Mouse (Mus musculus) heart, embryonic 14.5 days (tissue): Measurements from ENCODE around the gene Zic5. TPM values are rescaled to one million over a fixed set of nuclear protein-coding genes. Genes with fewer than 3 reads are reported as not detected.

Experiments used
- ATAC-seq: fragments of 200-750 bp; cut with Nextera tagmentation; 2 replicates; pipeline ENCODE4 v1.8.0; 2017; ENCODE audit warnings: low read depth, moderate TSS enrichment; ENCODE audit not compliant: insufficient number of reproducible peaks, insufficient read depth, low FRiP score
- H3K27ac ChIP-seq, 2 experiments: fragments of 200-500 bp in 1 of 2; fragments of 300-500 bp in 1 of 2; sonication (generic) in 1 of 2; replicated peaks in 1 of 2; 2 replicates each; pipeline ENCODE4 v1.5.1; 2012 to 2014; ENCODE audit warnings: low read depth in 2 of 2, low read length in 2 of 2, control low read depth in 1 of 2, mild to moderate bottlenecking in 1 of 2, mixed read lengths in 1 of 2; ENCODE audit not compliant: control insufficient read depth in 1 of 2, insufficient read depth in 1 of 2
- H3K27me3 ChIP-seq: fragments of 300-500 bp; sonication (generic); 2 replicates; pipeline ENCODE4 v1.6.1; 2014; ENCODE audit warnings: mild to moderate bottlenecking, low read length, control low read depth; ENCODE audit not compliant: control insufficient read depth, insufficient read depth
- H3K36me3 ChIP-seq: fragments of 300-500 bp; sonication (generic); 2 replicates; pipeline ENCODE4 v1.6.1; 2014; ENCODE audit warnings: mild to moderate bottlenecking, control low read depth, low read length, mixed read lengths; ENCODE audit not compliant: control insufficient read depth, insufficient read depth
- H3K4me1 ChIP-seq, 2 experiments: fragments of 200-500 bp in 1 of 2; fragments of 300-500 bp in 1 of 2; sonication (generic) in 1 of 2; 2 replicates each; pipeline ENCODE4 v1.6.1; 2012 to 2014; ENCODE audit warnings: low read length in 2 of 2, control low read depth in 1 of 2, mixed read lengths in 1 of 2; ENCODE audit not compliant: control insufficient read depth in 2 of 2, insufficient read depth in 2 of 2
- H3K4me2 ChIP-seq: fragments of 300-500 bp; sonication (generic); 2 replicates; pipeline ENCODE4 v1.6.1; 2014; ENCODE audit warnings: mild to moderate bottlenecking, low read length
- H3K4me3 ChIP-seq, 2 experiments: fragments of 200-500 bp in 1 of 2; fragments of 300-500 bp in 1 of 2; sonication (generic) in 1 of 2; 2 replicates each; pipeline ENCODE4 v1.5.1; 2012 to 2014; ENCODE audit warnings: low read length in 2 of 2, mild to moderate bottlenecking in 2 of 2, control low read depth in 1 of 2, low read depth in 1 of 2, moderate library complexity in 1 of 2; ENCODE audit not compliant: control insufficient read depth in 1 of 2, insufficient read depth in 1 of 2
- H3K9ac ChIP-seq: fragments of 300-500 bp; sonication (generic); 2 replicates; pipeline ENCODE4 v1.6.1; 2014; ENCODE audit warnings: mild to moderate bottlenecking, low read length
- H3K9me3 ChIP-seq: fragments of 300-500 bp; sonication (generic); 2 replicates; pipeline ENCODE4 v1.6.1; 2016; ENCODE audit warnings: low read length, control low read depth; ENCODE audit not compliant: control insufficient read depth
- WGBS: fragments of 180-500 bp; shearing (Covaris S2); extraction: QIAGEN DNeasy Blood & Tissue Kit; methylation state at CpG from one replicate; pipeline ENCODE4 v1.1.7; 2014; 5-methylcytosine and 5-hydroxymethylcytosine counted together
- polyA plus RNA-seq: library from polyadenylated mRNA; unstranded; fragments of >200 nt; fragmentation: Nextera tagmentation; extraction: Ambion mirVana; gene quantifications from 2 replicates; pipeline ENCODE4 v1.2.1, GENCODE M21; 2014

Zic5 gene
- polyA plus RNA-seq, 1 experiment from 2014 or later, result 0.09 TPM

DNA sequence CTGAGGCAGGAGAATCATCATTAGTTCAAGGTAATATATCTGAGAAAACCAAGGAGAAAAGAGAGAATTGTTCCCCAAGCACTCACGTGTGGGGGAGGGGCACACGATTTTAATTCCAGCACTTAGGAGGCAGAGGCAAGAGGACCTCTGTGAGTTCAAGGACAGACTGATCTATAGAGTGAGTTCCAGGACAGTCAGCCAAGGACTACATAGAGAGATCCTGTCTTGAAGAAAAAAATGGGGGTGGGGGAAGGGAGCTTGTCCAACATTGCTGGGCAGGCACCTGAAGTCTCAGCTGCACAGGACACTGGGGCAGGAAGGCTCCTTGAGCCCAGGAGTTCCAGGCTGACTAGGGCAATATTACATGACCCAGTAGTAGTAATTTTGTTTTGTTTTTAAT, 50.7 kb downstream of the Zic5 start:
- 84% methylated on average over 2 of the region's 2 CpGs for WGBS

DNA sequence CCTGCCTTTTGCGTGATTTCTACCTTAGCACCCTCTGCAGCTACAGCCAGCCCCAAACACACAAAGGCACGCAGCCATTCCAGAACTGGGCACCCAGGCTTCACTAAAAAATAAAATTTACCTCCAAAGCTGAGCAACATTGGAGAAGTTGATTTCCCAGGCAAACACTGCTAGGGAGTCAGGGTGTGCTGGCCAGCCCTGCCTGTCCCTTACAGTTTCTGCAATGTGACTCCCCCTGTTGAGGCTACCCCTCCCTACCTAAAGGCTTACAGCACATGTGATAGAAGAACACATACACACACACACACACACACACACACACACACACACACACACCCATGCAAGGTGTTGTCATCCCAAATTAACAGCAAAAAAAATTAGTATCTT, 51.9 kb downstream of the Zic5 start:
- H3K27me3 ChIP-seq, result peaks cover 21% of the 10 kb centered on the region
- H3K4me3 ChIP-seq, result no peak overlapping the region
- no peaks in the 10 kb centered on the region for H3K4me1 ChIP-seq
- no peak for ATAC-seq
- WGBS, result 87% methylated on average over 2 of the region's 2 CpGs
- no peaks in the 10 kb centered on the region for H3K9me3 ChIP-seq
- no peak overlapping the region for H3K27ac ChIP-seq
- H3K4me2 ChIP-seq, result no peak overlapping the region
- H3K36me3 ChIP-seq, result no peaks in the 10 kb centered on the region
- no peak overlapping the region for H3K9ac ChIP-seq

More for the DNA sequence above, 50.7 kb downstream of the Zic5 start:
- Histone ChIP-seq H3K9me3 (no peaks in the 10 kb centered on the region), H3K4me2 (no peak overlapping the region), H3K4me1 (no peaks in the 10 kb centered on the region), H3K27ac (no peak overlapping the region), H3K27me3 (peaks cover 11% of the 10 kb centered on the region), H3K9ac (no peak overlapping the region), H3K36me3 (no peaks in the 10 kb centered on the region), H3K4me3 (no peak overlapping the region)
- ATAC-seq, result no peak

DNA sequence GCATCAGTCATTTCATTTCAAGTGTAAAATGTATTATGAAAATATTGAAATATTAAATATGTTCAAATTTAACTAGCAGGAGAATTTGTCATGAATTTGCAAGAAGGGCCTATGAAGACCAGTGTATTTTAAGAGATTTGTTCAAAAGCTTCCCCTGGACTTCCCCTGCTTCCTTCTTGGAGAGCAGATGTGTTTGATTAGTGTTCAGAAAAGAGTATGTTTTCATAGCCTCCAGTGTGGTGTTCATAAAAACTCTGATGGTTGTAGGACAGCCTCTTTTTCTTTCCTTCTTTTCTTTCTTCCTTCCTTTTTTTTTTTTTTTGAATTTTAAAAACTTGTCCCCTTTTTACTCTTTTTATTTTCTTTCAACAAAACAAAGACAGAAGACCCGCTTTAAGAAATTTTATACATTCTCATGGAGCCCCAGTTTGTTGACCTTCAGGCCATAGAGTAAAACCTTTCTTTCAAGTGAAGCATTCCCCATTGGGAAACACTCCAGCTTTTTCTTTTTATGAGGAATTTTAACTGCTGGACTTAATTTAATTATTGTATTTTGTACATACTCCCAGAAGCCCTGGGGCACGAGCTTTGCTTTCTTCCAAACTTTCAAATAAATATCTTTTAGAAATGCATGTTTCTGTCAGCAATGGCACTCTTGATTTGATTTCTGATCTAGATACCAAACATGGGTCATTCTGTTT, 52.5 kb downstream of the Zic5 start:
- Histone ChIP-seq H3K36me3 (no peaks in the 10 kb centered on the region), H3K27me3 (peaks cover 27% of the 10 kb centered on the region), H3K27ac (no peak overlapping the region), H3K4me3 (no peak overlapping the region), H3K9me3 (no peaks in the 10 kb centered on the region), H3K9ac (no peak overlapping the region), H3K4me2 (no peak overlapping the region), H3K4me1 (no peaks in the 10 kb centered on the region)
- ATAC-seq, result no peak
- WGBS, result 79% methylated on average over 2 of the region's 2 CpGs

Other genes starting within 250 kb of the Zic5 start
- not detected in 2 replicates for gene Gm5089, start 14.6 kb downstream of the Zic5 start, polyA plus RNA-seq
- not detected in 2 replicates for gene Zic2, start 9.8 kb upstream of the Zic5 start, polyA plus RNA-seq
- gene Gm10837, start 24.9 kb upstream of the Zic5 start, polyA plus RNA-seq, result not detected in 2 replicates
- 28.2 and 28.9 TPM in 2 replicates for gene Pcca, start 68.6 kb upstream of the Zic5 start, polyA plus RNA-seq